Mouse (Mus musculus) retina, postnatal 7 days (tissue): ENCODE measurements around the gene Olfr193.
"Not testable (repeated sequence)": the region's sequence is repeated elsewhere in the genome, so short reads cannot be mapped to it uniquely, and the experiment has no call there.

Experiments
- DNase-seq: peaks from one replicate; pipeline ENCODE4 v3.0.0-alpha.2; 2012; ENCODE audit warnings: low read depth, low spot score

Olfr193 gene

GRCm38 (mm10) chr16:59111781-59112180, at the start of gene Olfr193:
Olfr193 (minus strand) TSS chr16:59111881.
- DNase-seq, result no peak

DNA sequence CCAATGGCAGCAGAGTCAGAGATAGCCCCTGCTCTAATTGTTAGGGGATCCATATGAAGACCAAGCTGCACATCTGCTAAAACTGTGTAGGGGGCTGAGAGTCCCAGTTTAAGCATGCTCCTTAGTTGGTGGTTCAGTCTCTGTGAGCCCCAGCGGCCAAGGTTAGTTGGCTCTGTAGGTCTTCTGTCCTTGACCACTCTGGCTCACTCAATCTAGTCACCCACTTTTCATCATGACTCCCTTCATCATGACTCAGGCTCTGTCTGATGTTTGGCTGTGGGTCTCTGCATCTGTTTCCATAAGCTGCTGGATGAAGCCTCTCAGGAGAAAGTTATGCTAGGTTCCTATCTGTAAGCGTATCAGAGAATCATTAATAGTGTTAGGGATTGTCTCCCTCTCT, 40.3 kb upstream of the Olfr193 start:
- no peak for DNase-seq

DNA sequence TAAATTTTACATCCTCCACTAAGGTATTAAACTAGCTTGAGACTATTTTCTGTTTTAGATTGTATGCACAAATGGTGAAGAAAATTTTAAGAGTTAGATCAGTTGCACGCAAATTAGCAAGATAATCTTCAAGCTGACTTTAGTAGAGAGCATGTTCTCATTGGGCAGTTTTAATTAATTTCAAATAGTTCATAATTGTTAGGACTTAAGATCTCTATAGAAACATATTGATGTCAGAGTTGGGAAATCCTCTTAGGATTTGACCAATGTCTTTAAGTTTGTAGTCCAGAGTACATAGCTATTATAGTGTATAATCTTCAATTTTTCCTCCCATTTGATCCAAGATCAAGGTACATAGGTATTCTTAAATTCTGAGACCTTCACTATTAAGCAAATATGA, 35.1 kb upstream of the Olfr193 start, which contains the start of gene Olfr195:
TSS of gene Olfr195 (plus strand) at position 301 of the 400 bp plus-strand sequence.
- no peak for DNase-seq

DNA sequence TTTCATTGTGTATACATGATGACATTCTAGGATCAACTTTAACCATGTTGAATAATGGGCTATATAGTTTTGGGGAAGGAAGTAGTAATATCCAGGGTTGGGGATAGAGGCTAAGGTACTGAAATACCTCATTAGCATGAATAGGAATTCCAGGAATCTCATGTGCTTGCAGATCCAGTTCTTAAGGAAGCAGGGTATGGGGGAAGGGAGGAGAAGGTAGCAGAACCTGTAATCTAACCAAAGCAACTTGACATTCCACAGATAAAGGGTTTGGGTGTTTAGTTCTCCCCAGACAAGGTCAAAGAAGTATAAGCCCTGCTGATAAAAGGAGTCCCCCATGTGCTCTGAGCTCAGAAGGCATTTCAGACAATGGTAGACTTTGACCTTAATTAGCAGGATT, 29.4 kb upstream of the Olfr193 start:
- no peak for DNase-seq

DNA sequence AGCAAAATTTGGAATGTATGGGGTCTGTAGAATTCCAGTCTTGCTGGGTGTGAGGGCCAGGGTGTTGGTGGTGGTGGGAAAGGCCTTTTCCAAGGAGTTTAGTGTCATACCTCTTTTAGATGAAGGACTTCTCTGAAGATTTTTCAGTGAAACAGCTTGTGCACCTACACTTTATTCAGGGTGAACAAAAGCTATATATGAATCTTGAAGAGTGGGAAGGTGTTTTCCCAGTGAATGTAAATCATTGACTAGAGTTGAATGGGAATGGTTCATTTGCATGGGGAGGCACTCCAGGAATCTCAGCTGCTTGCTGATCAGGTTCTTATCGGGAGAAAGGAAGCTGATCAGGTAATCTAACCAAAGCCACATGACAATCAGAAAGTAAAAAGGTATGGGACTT, 19.1 kb upstream of the Olfr193 start:
- no peak for DNase-seq

DNA sequence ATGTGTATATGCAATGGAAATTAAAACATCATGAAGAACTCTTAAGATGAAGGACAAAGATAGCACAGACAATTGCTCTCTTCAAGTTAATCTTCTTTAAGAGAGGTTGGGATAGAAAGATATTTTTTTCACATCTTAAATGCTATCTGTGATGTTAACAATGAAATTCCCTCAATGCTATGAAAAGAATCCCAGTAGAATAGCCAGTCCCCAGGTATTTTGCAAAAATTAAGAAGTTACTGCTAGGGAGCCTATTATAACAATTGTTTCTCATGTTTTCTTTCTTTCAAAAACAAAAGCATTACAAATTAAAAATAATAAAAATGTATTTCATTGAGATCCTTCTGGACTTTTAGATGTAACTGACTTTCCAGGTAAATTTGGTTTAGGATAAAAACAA, 9.3 kb upstream of the Olfr193 start, which contains the start of gene Olfr194:
TSS of gene Olfr194 (minus strand) at position 101 of the 400 bp plus-strand sequence.
- no peak for DNase-seq

DNA sequence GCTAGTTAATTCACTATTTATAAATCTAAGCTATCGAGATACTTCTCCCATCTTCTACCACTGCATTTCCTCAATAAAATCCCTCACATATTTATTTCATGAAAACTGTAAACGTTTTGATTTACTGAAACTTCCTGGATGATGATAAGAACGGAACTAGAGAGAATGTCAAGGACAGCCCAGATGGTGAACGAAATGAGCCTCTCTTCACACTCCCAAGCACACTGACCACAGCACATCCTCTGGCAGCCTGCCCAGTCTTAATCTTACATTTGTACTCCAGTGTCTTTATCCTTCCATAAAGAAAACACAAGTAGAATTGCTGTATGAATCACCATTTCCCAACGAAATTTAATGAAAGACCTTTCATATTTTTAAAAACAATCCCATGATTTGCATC, 3.2 kb downstream of the Olfr193 start:
- not testable (repeated sequence) for DNase-seq

- DNase-seq, result no peak
These were observed 6.4 kb downstream of the Olfr193 start for GRCm38 (mm10) chr16:59105312-59105711.

DNA sequence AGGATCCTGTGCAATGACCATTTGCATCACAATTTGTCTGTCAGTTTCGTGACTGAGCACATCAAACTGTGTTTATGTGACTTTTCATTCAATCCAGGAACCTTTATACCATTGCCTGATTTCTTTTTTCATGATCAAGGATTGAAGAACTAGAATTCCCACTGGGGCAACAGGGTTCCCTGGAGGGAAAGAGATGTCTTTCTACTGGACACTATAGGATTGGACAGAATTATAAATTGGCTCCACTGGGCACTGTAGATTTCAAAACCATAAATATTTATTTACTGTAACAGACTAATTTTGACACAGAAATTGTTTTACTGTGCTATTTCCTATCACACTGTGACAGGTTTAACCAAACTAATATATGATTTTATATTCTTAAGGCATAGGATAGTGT, 22.0 kb downstream of the Olfr193 start, which contains the start of gene Olfr191:
TSS of gene Olfr191 (minus strand) at position 101 of the 400 bp plus-strand sequence.
- DNase-seq, result not testable (repeated sequence)

- DNase-seq, result not testable (repeated sequence)
These were observed 30.6 kb downstream of the Olfr193 start for GRCm38 (mm10) chr16:59081113-59081512.

DNA sequence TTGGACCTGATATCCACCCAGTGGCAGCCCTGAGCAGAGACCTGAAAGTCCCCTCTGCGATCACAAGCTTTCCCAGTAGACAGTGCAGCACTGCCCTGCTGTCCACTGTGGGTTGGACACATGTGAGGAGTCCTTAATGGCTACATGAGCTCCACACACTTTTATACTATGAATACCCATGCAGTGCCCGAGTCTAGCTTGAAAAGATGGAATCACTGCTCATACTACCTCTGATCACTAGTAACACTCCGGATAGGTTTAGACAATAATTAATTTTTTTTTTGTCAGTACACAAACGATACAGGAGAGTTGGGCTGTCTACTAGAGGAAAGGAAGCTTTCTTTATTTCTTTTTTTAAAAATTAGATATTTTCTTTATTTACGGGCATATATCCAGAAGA, 33.8 kb downstream of the Olfr193 start, which contains the start of gene Olfr190:
TSS of gene Olfr190 (minus strand) at position 101 of the 400 bp plus-strand sequence.
- no peak for DNase-seq

DNA sequence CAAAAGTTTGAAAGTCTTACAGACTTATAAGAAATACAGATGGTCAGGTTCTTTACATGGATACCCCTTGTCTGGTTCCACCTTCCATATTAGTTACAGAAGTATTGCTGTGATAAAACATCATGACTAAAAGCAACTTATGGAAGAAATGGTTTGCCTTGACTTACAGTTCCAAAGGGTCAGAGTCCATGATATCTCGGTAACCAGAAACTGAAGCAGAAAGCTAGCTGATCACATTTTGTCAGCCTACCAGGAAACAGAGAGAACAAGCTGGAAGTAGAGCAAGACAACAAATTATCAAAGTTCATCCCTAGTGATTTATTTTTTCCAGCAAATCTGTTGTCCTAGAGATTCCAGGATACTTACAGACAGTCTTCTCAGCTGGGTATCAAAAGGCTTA, 38.2 kb downstream of the Olfr193 start:
- DNase-seq, result no peak

GRCm38 (mm10) chr16:59071755-59072154, 39.9 kb downstream of the Olfr193 start:
- DNase-seq, result no peak

DNA sequence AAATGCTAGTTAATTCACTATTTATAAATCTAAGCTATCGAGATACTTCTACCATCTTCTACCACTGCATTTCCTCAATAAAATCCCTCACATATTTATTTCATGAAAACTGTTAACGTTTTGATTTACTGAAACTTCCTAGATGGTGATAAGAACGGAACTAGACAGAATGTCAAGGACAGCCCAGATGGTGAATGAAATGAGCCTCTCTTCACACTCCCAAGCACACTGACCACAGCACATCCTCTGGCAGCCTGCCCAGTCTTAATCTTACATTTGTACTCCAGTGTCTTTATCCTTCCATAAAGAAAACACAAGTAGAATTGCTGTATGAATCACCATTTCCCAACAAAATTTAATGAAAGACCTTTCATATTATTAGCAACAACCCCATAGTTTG, 49.3 kb downstream of the Olfr193 start:
- not testable (repeated sequence) for DNase-seq
